Mouse (Mus musculus): Measurements from ENCODE around the gene Blm.

Gene Blm

GRCm38 (mm10) chr7:80460199-80460598, 74.7 kb downstream of the Blm start:
- DNase-seq (ENCODE audit: low spot score) = no peak

GRCm38 (mm10) chr7:80457831-80458343, 77.0 kb downstream of the Blm start:
- no peak for DNase-seq (ENCODE audit: low spot score)

- no peak for DNase-seq (ENCODE audit: low spot score)
These were observed 77.7 kb downstream of the Blm start for GRCm38 (mm10) chr7:80457241-80457640.

GRCm38 (mm10) chr7:80456327-80456726, 78.6 kb downstream of the Blm start:
- no peak for DNase-seq (ENCODE audit: low spot score)

GRCm38 (mm10) chr7:80455505-80456160, 79.3 kb downstream of the Blm start:
- no peak for DNase-seq (ENCODE audit: low spot score)

- DNase-seq (ENCODE audit: low spot score) = no peak
These were observed 80.1 kb downstream of the Blm start for GRCm38 (mm10) chr7:80454786-80455185.

GRCm38 (mm10) chr7:80453997-80454396, 80.9 kb downstream of the Blm start:
- DNase-seq (ENCODE audit: low spot score) = no peak

GRCm38 (mm10) chr7:80453121-80453520, 81.8 kb downstream of the Blm start:
- DNase-seq (ENCODE audit: low spot score) = no peak

GRCm38 (mm10) chr7:80452241-80452640, 82.7 kb downstream of the Blm start:
- DNase-seq (ENCODE audit: low spot score) = no peak

GRCm38 (mm10) chr7:80451550-80452232, 83.2 kb downstream of the Blm start:
- DNase-seq (ENCODE audit: low spot score) = peak; percentile 76

GRCm38 (mm10) chr7:80450354-80450753, 84.6 kb downstream of the Blm start:
- DNase-seq (ENCODE audit: low spot score) = no peak

GRCm38 (mm10) chr7:80449620-80450091, 85.3 kb downstream of the Blm start:
- no peak for DNase-seq (ENCODE audit: low spot score)

- DNase-seq (ENCODE audit: low spot score) = no peak
These were observed 87.6 kb downstream of the Blm start for GRCm38 (mm10) chr7:80447336-80447735.

GRCm38 (mm10) chr7:80446221-80446878, 88.6 kb downstream of the Blm start:
- peak; percentile 22 for DNase-seq (ENCODE audit: low spot score)

- DNase-seq (ENCODE audit: low spot score) = peak; percentile 86
These were observed 89.4 kb downstream of the Blm start for GRCm38 (mm10) chr7:80445492-80445891.

- DNase-seq (ENCODE audit: low spot score) = peak; percentile 36
These were observed 90.3 kb downstream of the Blm start for GRCm38 (mm10) chr7:80444401-80445249.

GRCm38 (mm10) chr7:80443124-80443523, 91.8 kb downstream of the Blm start:
- no peak for DNase-seq (ENCODE audit: low spot score)

GRCm38 (mm10) chr7:80441986-80442904, 92.7 kb downstream of the Blm start:
- peak; percentile 30 for DNase-seq (ENCODE audit: low spot score)

GRCm38 (mm10) chr7:80440685-80441084, 94.2 kb downstream of the Blm start:
- DNase-seq (ENCODE audit: low spot score) = no peak

GRCm38 (mm10) chr7:80439789-80440488, 95.0 kb downstream of the Blm start:
- no peak for DNase-seq (ENCODE audit: low spot score)

All from yolk sac, embryonic 10.5 days (tissue).